Mouse (Mus musculus): ENCODE measurements around the gene Prune2. TPM values are rescaled to one million over a fixed set of nuclear protein-coding genes. Genes with fewer than 3 reads are reported as not detected.

The Prune2 gene
- polyA plus RNA-seq, 1 experiment from 2014 or later, result 1.7 TPM

GRCm38 (mm10) chr19:17214896-17215520 is 259.1 kb downstream of the Prune2 start:
- 69% methylated on average over 13 of the region's 13 CpGs for WGBS
- no peak overlapping the region for H3K4me2 ChIP-seq
- H3K4me1 ChIP-seq, result peaks cover 6% of the 10 kb centered on the region; the same call in 1 of the 2 replicates
- no peak for ATAC-seq (ENCODE audit: insufficient number of reproducible peaks, insufficient read depth, low FRiP score, low TSS enrichment, low read depth)
- H3K27ac ChIP-seq, result no peak overlapping the region
- H3K9me3 ChIP-seq, result no peaks in the 10 kb centered on the region
- H3K27me3 ChIP-seq, result no peaks in the 10 kb centered on the region
- H3K4me3 ChIP-seq, result no peak overlapping the region
- no peaks in the 10 kb centered on the region for H3K36me3 ChIP-seq
- no peak overlapping the region for H3K9ac ChIP-seq

GRCm38 (mm10) chr19:17218195-17218594 is 262.3 kb downstream of the Prune2 start:
- WGBS, result 82% methylated on average over 3 of the region's 3 CpGs
- H3K9me3 ChIP-seq, result no peaks in the 10 kb centered on the region

GRCm38 (mm10) chr19:17223801-17224200 is 267.9 kb downstream of the Prune2 start:
- H3K27ac ChIP-seq, result no peak overlapping the region
- no peaks in the 10 kb centered on the region for H3K36me3 ChIP-seq
- peaks cover 11% of the 10 kb centered on the region; the same call in 1 of the 2 replicates for H3K4me1 ChIP-seq
- H3K4me2 ChIP-seq, result no peak overlapping the region
- H3K9me3 ChIP-seq, result no peaks in the 10 kb centered on the region
- H3K4me3 ChIP-seq, result no peak overlapping the region
- no peak for ATAC-seq (ENCODE audit: insufficient number of reproducible peaks, insufficient read depth, low FRiP score, low TSS enrichment, low read depth)
- H3K9ac ChIP-seq, result no peak overlapping the region
- 50% methylated on average over 4 of the region's 4 CpGs for WGBS
- H3K27me3 ChIP-seq, result no peaks in the 10 kb centered on the region

More at GRCm38 (mm10) chr19:17218195-17218594, 262.3 kb downstream of the Prune2 start:
- no peaks in the 10 kb centered on the region for H3K27me3 ChIP-seq
- H3K9ac ChIP-seq, result no peak overlapping the region
- H3K4me3 ChIP-seq, result no peak overlapping the region
- ATAC-seq (ENCODE audit: insufficient number of reproducible peaks, insufficient read depth, low FRiP score, low TSS enrichment, low read depth), result no peak
- H3K27ac ChIP-seq, result no peak overlapping the region
- no peaks in the 10 kb centered on the region for H3K36me3 ChIP-seq
- H3K4me2 ChIP-seq, result no peak overlapping the region
- H3K4me1 ChIP-seq, result 0 out of 2 replicates have a peak, but pooled peaks cover 2% of the 10 kb centered on the region

- Histone ChIP-seq H3K9me3 (no peaks in the 10 kb centered on the region), H3K4me2 (no peak overlapping the region), H3K27ac (no peak overlapping the region), H3K4me1 (peaks cover 11% of the 10 kb centered on the region; the same call in 1 of the 2 replicates), H3K36me3 (no peaks in the 10 kb centered on the region), H3K4me3 (no peak overlapping the region), H3K9ac (no peak overlapping the region), H3K27me3 (no peaks in the 10 kb centered on the region)
- ATAC-seq (ENCODE audit: insufficient number of reproducible peaks, insufficient read depth, low FRiP score, low TSS enrichment, low read depth), result no peak
- WGBS, result 52% methylated on average over 5 of the region's 5 CpGs
Observed at GRCm38 (mm10) chr19:17225570-17226083, 269.7 kb downstream of the Prune2 start.

GRCm38 (mm10) chr19:17226096-17226495 is 270.2 kb downstream of the Prune2 start:
- Histone ChIP-seq H3K9me3 (no peaks in the 10 kb centered on the region), H3K9ac (no peak overlapping the region), H3K4me3 (no peak overlapping the region), H3K4me2 (no peak overlapping the region), H3K4me1 (peaks cover 11% of the 10 kb centered on the region; the same call in 1 of the 2 replicates), H3K27me3 (no peaks in the 10 kb centered on the region), H3K36me3 (no peaks in the 10 kb centered on the region), H3K27ac (no peak overlapping the region)
- no peak for ATAC-seq (ENCODE audit: insufficient number of reproducible peaks, insufficient read depth, low FRiP score, low TSS enrichment, low read depth)
- 84% methylated on average over 8 of the region's 8 CpGs for WGBS

GRCm38 (mm10) chr19:17230013-17230412 is 274.1 kb downstream of the Prune2 start:
- no peak overlapping the region for H3K4me2 ChIP-seq
- no peak for ATAC-seq (ENCODE audit: insufficient number of reproducible peaks, insufficient read depth, low FRiP score, low TSS enrichment, low read depth)

GRCm38 (mm10) chr19:17238471-17238870 is 282.6 kb downstream of the Prune2 start:
- no peak for ATAC-seq (ENCODE audit: insufficient number of reproducible peaks, insufficient read depth, low FRiP score, low TSS enrichment, low read depth)
- H3K27me3 ChIP-seq, result no peaks in the 10 kb centered on the region
- H3K9me3 ChIP-seq, result no peaks in the 10 kb centered on the region
- H3K4me1 ChIP-seq, result 0 out of 2 replicates have a peak, but pooled peaks cover 3% of the 10 kb centered on the region
- no peak overlapping the region for H3K9ac ChIP-seq
- H3K27ac ChIP-seq, result no peak overlapping the region
- H3K4me3 ChIP-seq, result no peak overlapping the region
- H3K4me2 ChIP-seq, result no peak overlapping the region
- 88% methylated on average over 3 of the region's 3 CpGs for WGBS
- H3K36me3 ChIP-seq, result no peaks in the 10 kb centered on the region

More at GRCm38 (mm10) chr19:17230013-17230412, 274.1 kb downstream of the Prune2 start:
- 88% methylated on average over 1 of the region's 1 CpGs for WGBS
- H3K4me3 ChIP-seq, result no peak overlapping the region
- no peaks in the 10 kb centered on the region for H3K36me3 ChIP-seq
- H3K27me3 ChIP-seq, result no peaks in the 10 kb centered on the region
- H3K4me1 ChIP-seq, result no peaks in the 10 kb centered on the region
- no peak overlapping the region for H3K9ac ChIP-seq
- no peak overlapping the region for H3K27ac ChIP-seq
- H3K9me3 ChIP-seq, result no peaks in the 10 kb centered on the region

GRCm38 (mm10) chr19:17240170-17241077 is 284.5 kb downstream of the Prune2 start:
- H3K4me3 ChIP-seq, result no peak overlapping the region
- no peak overlapping the region for H3K27ac ChIP-seq
- H3K4me1 ChIP-seq, result 0 out of 2 replicates have a peak, but pooled peaks cover 6% of the 10 kb centered on the region
- 85% methylated on average over 7 of the region's 7 CpGs for WGBS
- H3K27me3 ChIP-seq, result no peaks in the 10 kb centered on the region
- no peaks in the 10 kb centered on the region for H3K9me3 ChIP-seq
- H3K9ac ChIP-seq, result no peak overlapping the region
- no peak for ATAC-seq (ENCODE audit: insufficient number of reproducible peaks, insufficient read depth, low FRiP score, low TSS enrichment, low read depth)
- H3K4me2 ChIP-seq, result no peak overlapping the region
- H3K36me3 ChIP-seq, result no peaks in the 10 kb centered on the region

GRCm38 (mm10) chr19:17241206-17241605 is 285.3 kb downstream of the Prune2 start:
- H3K27ac ChIP-seq, result no peak overlapping the region
- H3K9ac ChIP-seq, result no peak overlapping the region
- no peaks in the 10 kb centered on the region for H3K27me3 ChIP-seq
- 84% methylated on average over 1 of the region's 1 CpGs for WGBS
- H3K4me2 ChIP-seq, result no peak overlapping the region
- no peak for ATAC-seq (ENCODE audit: insufficient number of reproducible peaks, insufficient read depth, low FRiP score, low TSS enrichment, low read depth)
- no peaks in the 10 kb centered on the region for H3K9me3 ChIP-seq
- H3K4me3 ChIP-seq, result no peak overlapping the region
- H3K4me1 ChIP-seq, result 0 out of 2 replicates have a peak, but pooled peaks cover 6% of the 10 kb centered on the region
- no peaks in the 10 kb centered on the region for H3K36me3 ChIP-seq

GRCm38 (mm10) chr19:17242962-17243361 is 287.0 kb downstream of the Prune2 start:
- H3K4me3 ChIP-seq, result no peak overlapping the region
- H3K4me2 ChIP-seq, result no peak overlapping the region
- no peak for ATAC-seq (ENCODE audit: insufficient number of reproducible peaks, insufficient read depth, low FRiP score, low TSS enrichment, low read depth)
- H3K9ac ChIP-seq, result no peak overlapping the region
- H3K36me3 ChIP-seq, result no peaks in the 10 kb centered on the region
- no peak overlapping the region for H3K27ac ChIP-seq
- H3K27me3 ChIP-seq, result no peaks in the 10 kb centered on the region
- WGBS, result 51% methylated on average over 5 of the region's 5 CpGs
- H3K9me3 ChIP-seq, result no peaks in the 10 kb centered on the region
- 0 out of 2 replicates have a peak, but pooled peaks cover 3% of the 10 kb centered on the region for H3K4me1 ChIP-seq

GRCm38 (mm10) chr19:17244544-17244943 is 288.6 kb downstream of the Prune2 start:
- Histone ChIP-seq H3K9ac (no peak overlapping the region), H3K4me2 (no peak overlapping the region), H3K27me3 (no peaks in the 10 kb centered on the region), H3K4me1 (0 out of 2 replicates have a peak, but pooled peaks cover 3% of the 10 kb centered on the region), H3K9me3 (no peaks in the 10 kb centered on the region), H3K36me3 (no peaks in the 10 kb centered on the region), H3K27ac (peak overlapping the region; percentile 39; the same call in 1 of the 2 replicates), H3K4me3 (no peak overlapping the region)
- WGBS, result 73% methylated on average over 7 of the region's 7 CpGs
- 0 out of 2 replicates have a peak, but pooled peaks have one; percentile 43 for ATAC-seq (ENCODE audit: insufficient number of reproducible peaks, insufficient read depth, low FRiP score, low TSS enrichment, low read depth)

Data from embryonic facial prominence, embryonic 13.5 days (tissue).